In genomic region chr8:120619235-120620180, GRCm38 (mm10) we compare ENCODE assay signal across 10 mouse cellular contexts. TPM values are rescaled to one million over a fixed set of nuclear protein-coding genes. Genes with fewer than 3 reads are reported as not detected.
DNase-seq lines count a peak whose midpoint lies in the region; ATAC-seq lines count a peak whose summit lies in the region.
"Had no signal": no experiment of that assay in that cellular context is flagged by ENCODE, and none has a peak within 500 bp of the region (broad histone marks: within the 10 kb centered on the region; RNA-seq: fewer than 3 reads in every experiment).

No protein-coding gene starts in this region.

- no peak overlapping the region for H3K4me3 ChIP-seq in limb, embryonic 10.5 days

- H3K36me3 ChIP-seq in limb, embryonic 10.5 days = no peaks in the 10 kb centered on the region

- ATAC-seq in activated CD4-positive, CD25-positive, alpha-beta regulatory T cell, adult 4 months = no peak

- no peaks in the 10 kb centered on the region for H3K9me3 ChIP-seq in limb, embryonic 10.5 days (replicated peaks)

- peak; percentile 52 for DNase-seq in adrenal gland, postnatal 14 days
- DNase-seq in adrenal gland, adult 18-20 months (ENCODE audit: low spot score in 2 of 2) = no peak
- DNase-seq in right cerebral cortex, adult 18-20 months = peak; percentile 64
- DNase-seq in right cerebral cortex, postnatal 14 days = no peak
- no peak for DNase-seq in limb, embryonic 10.5 days (ENCODE audit: low spot score)
- peak; percentile 28 to 45 for DNase-seq in right cerebral cortex, postnatal 36 days (ENCODE audit: low spot score in 2 of 2)
- no peak for DNase-seq in cerebellum, adult 8-10 months
- DNase-seq: B cell, adult 2 months had no signal

- H3K27ac ChIP-seq in limb, embryonic 10.5 days = peak overlapping the region; percentile 61

- H3K27me3 ChIP-seq in limb, embryonic 10.5 days (ENCODE audit: low read depth, poor library complexity, severe bottlenecking) = no peaks in the 10 kb centered on the region

- 81% methylated on average over 11 of the region's 11 CpGs for WGBS in limb, embryonic 10.5 days

- H3K4me1 ChIP-seq in limb, embryonic 10.5 days = peaks cover 42% of the 10 kb centered on the region

RNA-seq across cellular contexts. Expression of gene 1190005I06Rik, which starts 27.9 kb away (rescaled TPM):
- 27.8 and 31.6 TPM in 2 replicates for total RNA-seq in adrenal gland, postnatal 14 days (2021)
- total RNA-seq in adrenal gland, adult 18-20 months (2021) = 10 to 100 TPM; 12.3 to 21.3 TPM
- 2.7 and 3.4 TPM in 2 replicates for polyA plus RNA-seq in limb, embryonic 10.5 days (2016; fragmentation: Nextera tagmentation; extraction: Ambion mirVana)
- polyA plus RNA-seq in activated CD4-positive, CD25-positive, alpha-beta regulatory T cell, adult 4 months (2017; shearing (Covaris generic)) = not detected
- total RNA-seq: neutrophil, adult 5-6 weeks had no signal

RNA-seq across cellular contexts. Expression of gene Gins2, which starts 30.4 kb away (rescaled TPM):
- 10.3 and 15.5 TPM in 2 replicates for total RNA-seq in adrenal gland, postnatal 14 days (2021)
- 1 to 10 TPM; 4.6 to 5.0 TPM for total RNA-seq in adrenal gland, adult 18-20 months (2021)
- polyA plus RNA-seq in limb, embryonic 10.5 days (2016; fragmentation: Nextera tagmentation; extraction: Ambion mirVana) = 153 and 167 TPM in 2 replicates
- 10 to 100 TPM; 19.3 to 30.4 TPM for polyA plus RNA-seq in activated CD4-positive, CD25-positive, alpha-beta regulatory T cell, adult 4 months (2017; shearing (Covaris generic))

RNA-seq across cellular contexts. Expression of gene Gm27021, which starts 48.4 kb away (rescaled TPM):
- total RNA-seq in adrenal gland, postnatal 14 days (2021) = 0.64 TPM in 1 of 2 replicates, not detected in the other
- total RNA-seq in adrenal gland, adult 18-20 months (2021) = not detected
- polyA plus RNA-seq in limb, embryonic 10.5 days (2016; fragmentation: Nextera tagmentation; extraction: Ambion mirVana) = 3.4 and 3.8 TPM in 2 replicates
- not detected for polyA plus RNA-seq in activated CD4-positive, CD25-positive, alpha-beta regulatory T cell, adult 4 months (2017; shearing (Covaris generic))
- total RNA-seq: neutrophil, adult 5-6 weeks had no signal

RNA-seq across cellular contexts. Expression of gene Cox4i1, which starts 48.5 kb away (rescaled TPM):
- 2,387 and 2,670 TPM in 2 replicates for total RNA-seq in adrenal gland, postnatal 14 days (2021)
- 1,000 to 10,000 TPM; 1,414 to 1,997 TPM for total RNA-seq in adrenal gland, adult 18-20 months (2021)
- polyA plus RNA-seq in limb, embryonic 10.5 days (2016; fragmentation: Nextera tagmentation; extraction: Ambion mirVana) = 879 and 888 TPM in 2 replicates
- polyA plus RNA-seq in activated CD4-positive, CD25-positive, alpha-beta regulatory T cell, adult 4 months (2017; shearing (Covaris generic)) = 1,000 to 10,000 TPM; 1,217 to 1,292 TPM

RNA-seq across cellular contexts. Expression of gene Emc8, which starts 48.9 kb away (rescaled TPM):
- 106 and 116 TPM in 2 replicates for total RNA-seq in adrenal gland, postnatal 14 days (2021)
- 100 to 1,000 TPM in 1 of 2 experiments, 10 to 100 TPM in 1; 87.1 to 118 TPM for total RNA-seq in adrenal gland, adult 18-20 months (2021)
- polyA plus RNA-seq in limb, embryonic 10.5 days (2016; fragmentation: Nextera tagmentation; extraction: Ambion mirVana) = 372 and 439 TPM in 2 replicates
- 10 to 100 TPM; 60.2 to 68.0 TPM for polyA plus RNA-seq in activated CD4-positive, CD25-positive, alpha-beta regulatory T cell, adult 4 months (2017; shearing (Covaris generic))

Comparison
In these comparisons a context has a peak if more than half of its experiments do, and no peak if none do; other contexts are left out.
1. DNase-seq: peak in adrenal gland, postnatal 14 days (single experiment), right cerebral cortex, adult 18-20 months (single experiment) and right cerebral cortex, postnatal 36 days (2 of 2); none in adrenal gland, adult 18-20 months (0 of 2), right cerebral cortex, postnatal 14 days (single experiment), limb, embryonic 10.5 days (single experiment) and cerebellum, adult 8-10 months (single experiment).